Mouse (Mus musculus): ENCODE data around the gene Hspb8.

DNA sequence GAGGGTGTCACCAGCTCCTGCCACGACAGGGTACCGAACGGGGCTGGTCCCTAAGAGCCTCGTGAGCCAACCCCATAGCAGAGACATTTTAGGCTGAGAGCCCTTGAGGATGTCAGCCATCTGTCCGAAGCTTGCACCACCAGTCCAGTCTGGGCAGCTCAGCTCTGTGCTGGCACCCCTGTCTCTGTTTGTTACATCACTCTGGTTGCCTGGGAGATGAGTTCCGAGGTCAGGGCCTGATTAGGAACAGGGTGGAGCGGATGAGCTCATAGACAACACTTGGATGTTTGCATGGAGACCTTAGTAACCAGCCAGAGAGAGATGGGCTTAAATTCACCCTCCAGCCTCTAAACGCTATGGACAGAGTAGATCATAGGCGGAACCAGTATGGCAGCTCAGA, 30.1 kb downstream of the Hspb8 start:
- TF ChIP-seq CTCF (IDR thresholded peaks at IDR 0.05; ENCODE audit: control insufficient read depth, insufficient read depth, low read length) (no peak), POLR2A (IDR thresholded peaks at IDR 0.05; ENCODE audit: borderline replicate concordance, control insufficient read depth, low read depth, low read length) (no peak)

Data from bone marrow, adult 2 months (tissue).